Mouse (Mus musculus) lung, postnatal 4 days (tissue): Measurements from ENCODE around the gene Dppa2.

Experiments used
- DNase-seq, 2 experiments: peaks; one replicate each; pipeline ENCODE4 v3.0.0; 2021

Gene Dppa2

GRCm38 (mm10) chr16:48347246-48347645, 43.5 kb downstream of the Dppa2 start:
- DNase-seq, result no peak

GRCm38 (mm10) chr16:48355716-48356115, 52.0 kb downstream of the Dppa2 start:
- DNase-seq, result no peak

- no peak for DNase-seq
Measured at GRCm38 (mm10) chr16:48356417-48356816, 52.7 kb downstream of the Dppa2 start.

- DNase-seq, result no peak
Measured at GRCm38 (mm10) chr16:48360887-48361286, 57.2 kb downstream of the Dppa2 start.

GRCm38 (mm10) chr16:48366801-48367200, 63.1 kb downstream of the Dppa2 start:
- DNase-seq, result no peak

- no peak for DNase-seq
Measured at GRCm38 (mm10) chr16:48368096-48368495, 64.4 kb downstream of the Dppa2 start.
